Mouse (Mus musculus): ENCODE results near the gene Sema7a.

DNA sequence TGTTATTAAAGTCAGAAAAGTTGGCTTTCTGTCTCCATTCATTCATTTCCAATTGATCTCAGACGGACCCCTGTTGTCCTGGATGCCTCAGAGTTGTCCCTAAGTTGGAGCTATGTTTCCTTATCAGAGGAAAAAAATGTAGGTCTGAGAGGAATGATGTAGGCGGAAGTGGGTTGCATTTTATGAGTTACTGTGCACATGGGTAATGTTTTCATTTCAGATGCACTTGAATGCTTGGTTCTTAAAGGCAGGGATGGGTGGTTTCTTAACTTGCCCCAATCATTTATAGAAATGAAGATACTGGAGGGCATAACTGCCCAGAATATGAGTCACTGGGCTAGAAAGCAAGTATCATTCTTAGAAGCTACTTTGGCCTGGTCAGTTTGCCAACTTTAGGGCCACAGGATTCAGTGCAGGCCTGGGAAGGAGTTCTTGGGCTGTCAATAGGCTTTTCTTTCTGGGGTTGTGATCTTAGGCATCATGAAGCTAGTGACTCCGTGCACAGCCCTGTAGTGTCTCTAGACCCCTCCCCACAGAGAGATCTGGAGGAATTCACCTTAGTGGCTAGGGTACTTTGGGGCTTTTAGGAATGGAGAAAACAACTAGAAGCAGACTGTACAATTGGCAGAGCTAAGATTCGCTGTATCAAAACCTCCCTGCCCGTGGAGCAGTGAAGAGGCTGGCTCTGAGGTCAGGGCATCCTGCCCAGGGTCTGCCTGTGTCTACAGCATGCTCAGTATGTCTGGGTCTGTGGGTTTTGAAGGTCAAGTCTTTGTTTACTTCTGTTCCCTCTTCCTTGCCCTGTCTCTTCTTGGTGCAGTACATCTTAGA lies 1.5 kb upstream of the Sema7a start:
- TF ChIP-seq POLR2A (IDR thresholded peaks at IDR 0.05; ENCODE audit: insufficient read depth, low read length): no peak
- no peak for TF ChIP-seq CTCF (IDR thresholded peaks at IDR 0.05; ENCODE audit: low read depth, low read length)
- TF ChIP-seq EP300 (IDR thresholded peaks at IDR 0.05; ENCODE audit: insufficient read depth, low read depth, low read length): no peak
